Mouse (Mus musculus) myocyte (in vitro differentiated cells): ENCODE measurements around the gene Hoxa2.

Experiments
- MAX ChIP-seq: IDR thresholded peaks from one replicate; pipeline ENCODE4 v1.6.1; 2011; ENCODE audit warnings: low read depth, mild to moderate bottlenecking, control low read depth
- POLR2A ChIP-seq: IDR thresholded peaks from one replicate; pipeline ENCODE4 v1.6.1; 2011; ENCODE audit warnings: low read depth, mild to moderate bottlenecking, control low read depth, moderate library complexity; ENCODE audit not compliant: insufficient read length
- POLR2AphosphoS2 ChIP-seq: IDR thresholded peaks from one replicate; pipeline ENCODE4 v1.6.1; 2011; ENCODE audit warnings: low read depth, control low read depth; ENCODE audit not compliant: insufficient read length
- TCF12 ChIP-seq: IDR thresholded peaks from one replicate; pipeline ENCODE4 v1.6.1; 2011; ENCODE audit warnings: mild to moderate bottlenecking, control low read depth; ENCODE audit not compliant: poor library complexity, insufficient read depth, severe bottlenecking
- TCF3 ChIP-seq: IDR thresholded peaks from one replicate; pipeline ENCODE4 v1.6.1; 2011; ENCODE audit warnings: low read depth, control low read depth; ENCODE audit not compliant: insufficient read length
- USF1 ChIP-seq: IDR thresholded peaks from one replicate; pipeline ENCODE4 v1.6.1; 2011; ENCODE audit warnings: low read depth, mild to moderate bottlenecking, control low read depth, moderate library complexity

DNA sequence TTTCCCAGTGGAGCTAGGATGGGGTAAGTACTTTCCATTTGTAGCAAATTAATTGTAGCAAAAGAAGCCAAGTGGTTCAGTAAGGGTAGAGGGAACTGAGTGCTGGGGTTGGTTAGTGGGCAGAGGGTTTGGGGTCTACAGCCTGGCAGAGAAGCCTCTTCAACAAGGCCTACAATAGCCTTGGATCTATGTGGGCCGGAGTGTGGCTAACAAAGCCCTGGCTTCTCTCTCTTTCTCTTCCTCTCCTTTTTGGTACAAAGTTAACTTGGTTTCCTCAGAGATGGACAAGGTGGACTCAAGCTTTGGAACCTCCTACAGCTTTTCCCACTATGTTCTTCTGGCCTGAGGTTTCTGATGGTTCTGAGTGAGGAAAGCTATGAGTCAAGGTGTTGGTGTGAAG, 36.6 kb upstream of the Hoxa2 start:
- TF ChIP-seq TCF3 (no peak), POLR2AphosphoS2 (no peak), USF1 (no peak), MAX (no peak), POLR2A (no peak), TCF12 (no peak)
